Mouse (Mus musculus): ENCODE data around the gene Creb3. TPM values are rescaled to one million over a fixed set of nuclear protein-coding genes. Genes with fewer than 3 reads are reported as not detected.

Creb3 gene
- total RNA-seq (2023), result 59.4 TPM

DNA sequence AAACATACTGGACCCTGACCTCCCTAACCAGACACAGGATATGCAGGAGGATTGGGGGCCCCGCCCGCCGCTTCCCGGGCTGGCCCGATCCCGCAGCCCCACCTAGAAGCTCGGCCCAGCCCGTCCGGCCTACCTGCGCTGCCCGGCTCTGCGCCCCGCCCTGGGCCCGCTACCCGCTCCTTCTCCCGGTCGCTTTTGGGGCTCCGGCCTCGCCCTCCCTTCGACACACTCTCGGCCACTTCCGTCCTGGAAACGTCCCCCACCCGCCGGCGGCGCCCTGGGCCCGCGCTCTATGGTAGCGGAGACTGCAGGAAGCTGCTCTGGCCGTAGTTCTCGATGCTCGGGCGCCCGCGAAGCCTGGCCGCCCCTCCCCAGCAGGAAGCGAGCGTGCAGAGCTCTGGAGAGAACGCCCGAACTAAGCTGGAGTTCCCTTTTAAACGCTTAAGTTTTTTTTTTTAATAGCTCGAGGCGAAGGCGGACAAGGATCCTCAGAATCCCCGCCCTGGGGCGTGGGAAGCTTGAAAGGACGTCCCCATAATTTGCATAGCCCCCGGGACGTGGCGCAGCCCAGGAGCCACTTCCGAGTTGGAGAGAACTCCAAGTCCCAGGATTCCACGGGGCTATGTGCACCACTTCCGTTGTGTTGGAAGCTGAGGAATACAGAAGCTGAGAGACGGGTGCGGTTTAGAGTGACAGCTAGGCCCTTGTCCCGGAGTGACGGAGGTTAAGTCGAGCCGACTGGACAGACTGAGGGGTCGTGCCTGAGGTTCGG lies at the start of gene Creb3, which contains the start of gene Tln1:
TSS of gene Creb3 (plus strand) at position 336 of the 772 bp plus-strand sequence.
TSS of gene Tln1 (minus strand) at position 695 of the 772 bp plus-strand sequence.

DNA sequence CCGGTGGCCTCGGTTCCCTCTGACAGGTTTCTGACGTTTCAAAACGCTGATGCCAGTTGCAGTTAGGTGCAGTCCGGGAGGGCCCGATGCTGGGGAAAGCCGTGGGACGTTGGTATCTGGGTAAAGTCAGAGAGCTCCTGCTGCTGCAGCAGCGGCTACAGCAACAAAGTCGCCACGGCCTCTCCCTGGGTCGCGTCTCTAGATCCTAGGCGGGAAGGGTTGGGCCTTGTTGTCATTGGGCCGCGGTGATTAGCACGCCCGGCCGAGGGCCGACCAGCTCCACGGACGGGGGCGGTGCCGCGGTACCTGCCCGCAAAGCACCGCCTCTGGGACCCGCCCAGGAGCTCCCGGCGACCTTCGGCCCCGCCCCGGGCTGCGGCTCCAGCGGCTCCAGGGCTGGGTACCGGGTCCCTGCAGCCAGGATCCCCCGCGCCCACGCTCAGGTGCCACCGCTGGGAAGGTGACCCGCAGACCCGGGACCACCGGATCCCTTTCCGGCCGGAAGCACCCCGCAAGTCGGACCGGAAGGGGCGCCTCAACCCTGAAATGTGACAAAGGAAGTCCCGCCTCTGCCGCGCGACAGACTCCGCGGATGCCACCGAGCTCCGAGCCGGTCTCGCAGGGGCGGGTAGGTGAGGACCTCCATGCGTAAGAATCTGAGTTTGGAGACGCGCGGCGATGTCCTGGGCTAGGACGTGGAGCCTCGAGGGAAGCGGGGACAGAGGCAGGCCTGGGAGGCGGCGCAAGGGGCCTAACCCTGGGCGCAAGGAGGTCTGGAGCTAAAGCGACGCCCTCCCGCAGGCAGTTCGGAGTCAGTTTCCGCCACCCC lies 16.5 kb downstream of the Creb3 start, which contains the start of the genes Rgp1 and Gba2:
TSS of gene Rgp1 (plus strand) at position 340 of the 829 bp plus-strand sequence.
TSS of gene Gba2 (minus strand) at position 498 of the 829 bp plus-strand sequence.

DNA sequence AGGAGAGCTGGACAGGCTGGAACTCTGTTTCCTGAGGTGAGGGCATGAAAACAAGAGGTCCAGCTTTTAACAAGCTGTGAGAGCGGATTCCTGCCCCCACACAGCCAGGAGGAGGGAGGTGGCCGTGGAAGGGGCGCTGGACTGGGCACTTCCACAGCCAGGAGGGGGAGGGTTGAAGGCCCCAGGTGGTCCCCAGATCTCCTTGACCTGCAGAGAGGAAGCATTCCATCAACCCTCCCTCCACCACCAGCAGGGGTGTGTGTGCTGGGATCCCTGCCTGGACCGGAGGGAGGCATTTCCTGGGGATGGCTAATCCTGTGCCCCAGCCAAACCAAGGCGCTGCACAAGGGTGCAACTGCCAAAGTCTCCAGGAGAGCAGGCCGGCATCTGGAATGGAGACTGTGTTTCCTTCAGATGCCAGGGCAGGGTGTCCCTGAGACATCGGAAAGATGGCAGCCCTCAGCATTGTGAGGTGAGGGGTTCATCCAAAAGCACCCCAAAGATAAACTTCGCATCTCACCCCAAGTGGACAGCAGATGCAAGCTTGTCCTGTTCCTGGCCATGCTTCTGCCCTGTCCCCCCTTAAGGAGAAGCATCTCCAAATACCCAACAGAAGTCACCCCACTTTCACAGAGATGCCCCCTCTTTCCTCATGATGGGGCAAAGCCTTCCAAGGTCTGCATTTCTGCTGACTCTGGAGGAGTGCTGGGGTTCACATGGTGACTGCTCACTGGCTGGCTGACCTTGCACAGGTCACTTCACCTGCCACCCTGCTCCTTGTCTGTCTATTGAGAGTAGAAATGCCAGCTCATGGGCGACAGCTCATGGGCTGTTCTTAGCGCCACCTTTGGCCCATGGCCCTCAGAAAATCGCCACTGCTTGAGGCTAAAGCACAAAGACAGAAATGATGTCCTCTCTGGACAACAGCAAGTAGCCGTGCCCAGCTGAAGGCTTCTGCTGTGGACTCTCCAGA lies 22.6 kb downstream of the Creb3 start, which contains the start of gene Msmp:
TSS of gene Msmp (minus strand) at position 51 of the 973 bp plus-strand sequence.

Other genes with a start within 250 kb of the Creb3 start
- gene Rusc2, start 180.4 kb upstream of the Creb3 start, total RNA-seq (2023), result not detected
- gene Fam166b, start 133.2 kb upstream of the Creb3 start, total RNA-seq (2023), result not detected
- gene Tesk1, start 120.4 kb upstream of the Creb3 start, total RNA-seq (2023), result 39.7 TPM
- gene Cd72, start 107.7 kb upstream of the Creb3 start, total RNA-seq (2023), result 73.2 TPM
- gene Sit1, start 78.6 kb upstream of the Creb3 start, total RNA-seq (2023), result 52.7 TPM
- gene Ccdc107, start 69.4 kb upstream of the Creb3 start, total RNA-seq (2023), result 26.8 TPM
- gene Arhgef39, start 62.6 kb upstream of the Creb3 start, total RNA-seq (2023), result not detected
- gene Car9, start 55.4 kb upstream of the Creb3 start, total RNA-seq (2023), result not detected
- gene Tpm2, start 38.6 kb upstream of the Creb3 start, total RNA-seq (2023), result not detected
- 286 TPM for gene Tln1, start 359 bp downstream of the Creb3 start, total RNA-seq (2023)
- 54.6 TPM for gene Rgp1, start 16.4 kb downstream of the Creb3 start, total RNA-seq (2023)
- gene Gba2, start 16.5 kb downstream of the Creb3 start, total RNA-seq (2023), result 29.9 TPM
- not detected for gene Msmp, start 22.2 kb downstream of the Creb3 start, total RNA-seq (2023)
- 0.24 TPM for gene Npr2, start 69.6 kb downstream of the Creb3 start, total RNA-seq (2023)
- gene Spag8, start 91.3 kb downstream of the Creb3 start, total RNA-seq (2023), result not detected
- 16.0 TPM for gene Hint2, start 94.1 kb downstream of the Creb3 start, total RNA-seq (2023)
- gene Tmem8b, start 106.6 kb downstream of the Creb3 start, total RNA-seq (2023), result 2.0 TPM
- not detected for gene Fam221b, start 106.8 kb downstream of the Creb3 start, total RNA-seq (2023)
- not detected for gene Olfr70, start 138.5 kb downstream of the Creb3 start, total RNA-seq (2023)
- gene Olfr71, start 147.9 kb downstream of the Creb3 start, total RNA-seq (2023), result not detected
- not detected for gene Hrct1, start 164.9 kb downstream of the Creb3 start, total RNA-seq (2023)
- gene Spaar, start 167.7 kb downstream of the Creb3 start, total RNA-seq (2023), result not detected
- gene Olfr159, start 208.7 kb downstream of the Creb3 start, total RNA-seq (2023), result not detected